ENCODE assay signal across 24 mouse cellular contexts in genomic region chr8:10358711-10359110, GRCm38 (mm10).
DNase-seq lines count a peak whose midpoint lies in the region; ATAC-seq lines count a peak whose summit lies in the region.
"Had no signal": no experiment of that assay in that cellular context is flagged by ENCODE, and none has a peak within 500 bp of the region (broad histone marks: within the 10 kb centered on the region; RNA-seq: fewer than 3 reads in every experiment).

No protein-coding gene starts in this region.

- H3K4me3 ChIP-seq in limb, embryonic 11.5 days (ENCODE audit: low read depth, low read length): no peak overlapping the region
- no peak overlapping the region for H3K4me3 ChIP-seq in limb, embryonic 10.5 days
- H3K4me3 ChIP-seq in neural tube, embryonic 15.5 days (replicated peaks): no peak overlapping the region
- no peak overlapping the region for H3K4me3 ChIP-seq in intestine, embryonic 15.5 days (replicated peaks)
- H3K4me3 ChIP-seq: embryonic facial prominence, embryonic 12.5 days; embryonic facial prominence, embryonic 15.5 days; gastrocnemius, adult 2 months; hindbrain, embryonic 12.5 days had no signal

- no peaks in the 10 kb centered on the region for H3K36me3 ChIP-seq in limb, embryonic 11.5 days (ENCODE audit: control insufficient read depth, insufficient read depth, low read length)
- no peaks in the 10 kb centered on the region for H3K36me3 ChIP-seq in limb, embryonic 10.5 days
- H3K36me3 ChIP-seq in neural tube, embryonic 15.5 days: no peaks in the 10 kb centered on the region
- H3K36me3 ChIP-seq in intestine, embryonic 15.5 days: no peaks in the 10 kb centered on the region
- H3K36me3 ChIP-seq: embryonic facial prominence, embryonic 12.5 days; embryonic facial prominence, embryonic 15.5 days; G1E; hindbrain, embryonic 12.5 days had no signal

- no peak for ATAC-seq in limb, embryonic 11.5 days (ENCODE audit: insufficient number of reproducible peaks, low FRiP score, low TSS enrichment, low read depth)
- no peak for ATAC-seq in neural tube, embryonic 15.5 days (ENCODE audit: low FRiP score)
- no peak for ATAC-seq in intestine, embryonic 15.5 days
- ATAC-seq: forebrain, embryonic 14.5 days; forebrain, postnatal 0 days; hindbrain, embryonic 16.5 days; Patski had no signal

- H3K4me1 ChIP-seq in limb, embryonic 11.5 days (ENCODE audit: control insufficient read depth, insufficient read depth, low read length): no peaks in the 10 kb centered on the region; the same call in 1 of the 2 replicates
- H3K4me1 ChIP-seq in limb, embryonic 10.5 days: peaks cover 13% of the 10 kb centered on the region
- peaks cover 8% of the 10 kb centered on the region for H3K4me1 ChIP-seq in neural tube, embryonic 15.5 days
- no peaks in the 10 kb centered on the region for H3K4me1 ChIP-seq in intestine, embryonic 15.5 days (replicated peaks)
- H3K4me1 ChIP-seq: embryonic facial prominence, embryonic 12.5 days; embryonic facial prominence, embryonic 15.5 days had no signal

- peak; percentile 53 to 57 for DNase-seq in cerebellum, postnatal 14 days
- DNase-seq in cerebellum, adult 11 months: no peak
- peak; percentile 6 for DNase-seq in limb, embryonic 11.5 days (ENCODE audit: low spot score)
- no peak for DNase-seq in limb, embryonic 10.5 days (ENCODE audit: low spot score)
- DNase-seq in neural tube, embryonic 10.5 days (ENCODE audit: extremely low spot score, low spot score): peak; percentile 8
- DNase-seq: adrenal gland, postnatal 10 days; adrenal gland, postnatal 36 days; B cell, adult 2 months; cerebellum, adult 8-10 months; cerebellum, postnatal 25 days; forebrain, postnatal 0 days; gastrocnemius, adult 2 months; gastrocnemius, postnatal 14 days; heart, adult 11 months had no signal

- no peak overlapping the region for H3K4me2 ChIP-seq in limb, embryonic 11.5 days (ENCODE audit: low read depth, severe bottlenecking)
- no peak overlapping the region for H3K4me2 ChIP-seq in neural tube, embryonic 15.5 days
- no peak overlapping the region for H3K4me2 ChIP-seq in intestine, embryonic 15.5 days (replicated peaks)
- H3K4me2 ChIP-seq: embryonic facial prominence, embryonic 12.5 days; embryonic facial prominence, embryonic 15.5 days; heart, embryonic 11.5 days; hindbrain, embryonic 12.5 days had no signal

- no peaks in the 10 kb centered on the region for H3K9me3 ChIP-seq in limb, embryonic 11.5 days (ENCODE audit: control insufficient read depth, low read length)
- no peaks in the 10 kb centered on the region for H3K9me3 ChIP-seq in limb, embryonic 10.5 days (replicated peaks)
- no peaks in the 10 kb centered on the region for H3K9me3 ChIP-seq in neural tube, embryonic 15.5 days (replicated peaks)
- no peaks in the 10 kb centered on the region for H3K9me3 ChIP-seq in intestine, embryonic 15.5 days
- H3K9me3 ChIP-seq: embryonic facial prominence, embryonic 12.5 days; embryonic facial prominence, embryonic 15.5 days; G1E had no signal

- H3K27ac ChIP-seq in limb, embryonic 11.5 days (replicated peaks; ENCODE audit: low read depth, low read length): no peak overlapping the region
- H3K27ac ChIP-seq in limb, embryonic 10.5 days: no peak overlapping the region
- H3K27ac ChIP-seq in neural tube, embryonic 15.5 days (replicated peaks): no peak overlapping the region
- H3K27ac ChIP-seq in intestine, embryonic 15.5 days: no peak overlapping the region
- H3K27ac ChIP-seq: embryonic facial prominence, embryonic 12.5 days; embryonic facial prominence, embryonic 15.5 days; gastrocnemius, adult 2 months; hindbrain, embryonic 12.5 days had no signal

- H3K9ac ChIP-seq in limb, embryonic 11.5 days (ENCODE audit: low read length): no peak overlapping the region
- H3K9ac ChIP-seq in neural tube, embryonic 15.5 days (replicated peaks): no peak overlapping the region
- H3K9ac ChIP-seq in intestine, embryonic 15.5 days: no peak overlapping the region
- H3K9ac ChIP-seq: embryonic facial prominence, embryonic 12.5 days; embryonic facial prominence, embryonic 15.5 days; forebrain, postnatal 0 days; hindbrain, embryonic 12.5 days had no signal

- H3K27me3 ChIP-seq in limb, embryonic 11.5 days (ENCODE audit: control insufficient read depth, insufficient read depth, low read length): no peaks in the 10 kb centered on the region
- peaks cover 2% of the 10 kb centered on the region; the same call in 1 of the 2 replicates for H3K27me3 ChIP-seq in limb, embryonic 10.5 days (ENCODE audit: low read depth, poor library complexity, severe bottlenecking)
- no peaks in the 10 kb centered on the region for H3K27me3 ChIP-seq in neural tube, embryonic 15.5 days (replicated peaks)
- no peaks in the 10 kb centered on the region for H3K27me3 ChIP-seq in intestine, embryonic 15.5 days (replicated peaks)
- H3K27me3 ChIP-seq: embryonic facial prominence, embryonic 12.5 days; hindbrain, embryonic 12.5 days had no signal

- 90% methylated on average over 4 of the region's 4 CpGs for WGBS in limb, embryonic 11.5 days
- 92% methylated on average over 4 of the region's 4 CpGs for WGBS in limb, embryonic 10.5 days
- 78% methylated on average over 4 of the region's 4 CpGs for WGBS in neural tube, embryonic 15.5 days
- WGBS in intestine, embryonic 15.5 days: 69% methylated on average over 4 of the region's 4 CpGs

Comparison
In these comparisons a context has a peak if more than half of its experiments do, and no peak if none do; other contexts are left out.
1. DNase-seq: peak in cerebellum, postnatal 14 days (2 of 2), limb, embryonic 11.5 days (single experiment) and neural tube, embryonic 10.5 days (single experiment); none in cerebellum, adult 11 months (single experiment) and limb, embryonic 10.5 days (single experiment).